Mouse (Mus musculus) lung, adult 2 months (tissue): ENCODE results near the gene Olfr699.

Source experiments
- CTCF ChIP-seq: fragments of 200-500 bp; IDR thresholded peaks from 2 replicates; pipeline ENCODE4 v1.5.1; 2011; ENCODE audit warnings: mild to moderate bottlenecking, low read length, control low read depth; ENCODE audit not compliant: insufficient read depth
- POLR2A ChIP-seq: fragments of 200-500 bp; IDR thresholded peaks from 2 replicates; pipeline ENCODE4 v1.6.1; 2011; ENCODE audit warnings: low read depth, mild to moderate bottlenecking, control low read depth, low read length, borderline replicate concordance; ENCODE audit errors: extremely low read depth

DNA sequence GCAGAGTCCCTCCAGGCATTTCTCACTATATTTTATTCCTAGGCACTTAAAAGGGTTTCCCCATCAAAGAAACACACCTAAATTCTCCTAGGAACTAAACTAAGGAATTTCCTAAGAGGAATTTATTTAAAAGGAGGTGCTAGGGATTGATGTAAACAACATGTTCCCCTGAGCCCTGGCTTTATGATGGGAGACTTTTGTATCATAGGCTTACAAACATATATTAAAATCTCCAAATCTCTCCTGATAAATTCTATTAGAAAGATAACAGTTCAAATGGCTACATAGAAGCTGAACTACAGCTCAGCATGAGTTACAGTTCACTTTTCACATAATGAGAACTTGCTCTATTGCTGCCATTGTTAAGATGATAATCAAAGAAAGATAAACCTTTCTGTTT lies 40.8 kb upstream of the Olfr699 start, which contains the start of gene Olfr702:
- no peak for TF ChIP-seq CTCF
- TF ChIP-seq POLR2A: no peak
